Mouse (Mus musculus) kidney, embryonic 14.5 days (tissue): ENCODE data around the gene Zfhx3. TPM values are rescaled to one million over a fixed set of nuclear protein-coding genes. Genes with fewer than 3 reads are reported as not detected.
A peak's percentile ranks its signal among the peaks of the same experiment; 100 is the strongest.

ENCODE experiments used
- ATAC-seq: fragments of 200-750 bp; cut with Nextera tagmentation; 2 replicates; pipeline ENCODE4 v1.8.0; 2017; ENCODE audit warnings: moderate number of reproducible peaks, mild to moderate bottlenecking, moderate TSS enrichment, moderate library complexity; ENCODE audit not compliant: low FRiP score, low TSS enrichment
- H3K27ac ChIP-seq: fragments of 300-500 bp; sonication (generic); 2 replicates; pipeline ENCODE4 v1.5.1; 2014; ENCODE audit warnings: low read depth, mild to moderate bottlenecking, low read length, moderate library complexity, mixed read lengths
- H3K27me3 ChIP-seq: fragments of 300-500 bp; sonication (generic); 2 replicates; pipeline ENCODE4 v1.6.1; 2014; ENCODE audit warnings: mild to moderate bottlenecking, low read length; ENCODE audit not compliant: control insufficient read depth, insufficient read depth
- H3K36me3 ChIP-seq: fragments of 300-500 bp; sonication (generic); 2 replicates; pipeline ENCODE4 v1.6.1; 2014; ENCODE audit warnings: low read length, mixed read lengths; ENCODE audit not compliant: control insufficient read depth, insufficient read depth
- H3K4me1 ChIP-seq: fragments of 300-500 bp; sonication (generic); 2 replicates; pipeline ENCODE4 v1.6.1; 2014; ENCODE audit warnings: low read length, mixed read lengths; ENCODE audit not compliant: control insufficient read depth, insufficient read depth
- H3K4me2 ChIP-seq: fragments of 300-500 bp; sonication (generic); replicated peaks from 2 replicates; pipeline ENCODE4 v1.6.1; 2014; ENCODE audit warnings: low read depth, mild to moderate bottlenecking, low read length
- H3K4me3 ChIP-seq: fragments of 300-500 bp; sonication (generic); 2 replicates; pipeline ENCODE4 v1.5.1; 2014; ENCODE audit warnings: mild to moderate bottlenecking, low read length
- H3K9ac ChIP-seq: fragments of 300-500 bp; sonication (generic); 2 replicates; pipeline ENCODE4 v1.6.1; 2014; ENCODE audit warnings: low read depth, mild to moderate bottlenecking, low read length, moderate library complexity
- H3K9me3 ChIP-seq: fragments of 300-500 bp; sonication (generic); 2 replicates; pipeline ENCODE4 v1.6.1; 2016; ENCODE audit warnings: low read length; ENCODE audit not compliant: control insufficient read depth
- WGBS: fragments of 180-500 bp; shearing (Covaris S2); extraction: QIAGEN DNeasy Blood & Tissue Kit; methylation state at CpG from one replicate; pipeline ENCODE4 v1.1.7; 2014; 5-methylcytosine and 5-hydroxymethylcytosine counted together
- polyA plus RNA-seq: library from polyadenylated mRNA; unstranded; fragments of >200 nt; fragmentation: Nextera tagmentation; extraction: Ambion mirVana; gene quantifications from 2 replicates; pipeline ENCODE4 v1.2.1, GENCODE M21; 2014

Zfhx3 gene
- polyA plus RNA-seq, 1 experiment from 2014 or later: 11.7 TPM

DNA sequence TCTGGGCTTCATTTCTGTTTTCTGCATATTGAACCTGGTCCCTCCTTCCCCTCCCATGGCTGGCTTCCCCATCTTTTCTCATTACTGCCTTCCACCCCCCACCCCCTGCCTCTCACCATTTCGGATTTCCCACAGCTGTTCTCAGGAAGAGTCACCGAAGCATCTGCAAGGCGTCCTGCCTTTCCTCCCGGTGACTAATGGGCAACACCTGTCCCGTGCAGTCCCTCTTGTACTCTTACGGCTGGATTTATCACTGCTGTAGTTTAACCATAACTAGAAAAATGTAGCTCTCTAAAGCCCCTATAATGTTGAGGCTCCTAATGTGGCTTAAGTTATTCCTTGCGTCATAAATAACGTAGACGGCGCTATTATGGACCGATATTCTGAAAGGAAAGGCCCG lies 119.5 kb downstream of the Zfhx3 start:
- H3K27ac ChIP-seq: no peak overlapping the region
- WGBS: 47% methylated on average over 12 of the region's 12 CpGs

GRCm38 (mm10) chr8:108067111-108067510 lies 124.7 kb downstream of the Zfhx3 start:
- ATAC-seq: no peak
- H3K4me3 ChIP-seq: no peak overlapping the region
- H3K27ac ChIP-seq: no peak overlapping the region
- H3K9ac ChIP-seq: no peak overlapping the region
- H3K36me3 ChIP-seq: no peaks in the 10 kb centered on the region
- WGBS: 89% methylated on average over 6 of the region's 6 CpGs
- H3K4me2 ChIP-seq: no peak overlapping the region
- H3K9me3 ChIP-seq: no peaks in the 10 kb centered on the region
- peaks cover 9% of the 10 kb centered on the region for H3K4me1 ChIP-seq
- peaks cover 3% of the 10 kb centered on the region; the same call in 1 of the 2 replicates for H3K27me3 ChIP-seq

More for the DNA sequence above, 119.5 kb downstream of the Zfhx3 start:
- no peak for ATAC-seq
- Histone ChIP-seq H3K4me2 (no peak overlapping the region), H3K9ac (no peak overlapping the region), H3K4me1 (no peaks in the 10 kb centered on the region), H3K36me3 (no peaks in the 10 kb centered on the region), H3K27me3 (no peaks in the 10 kb centered on the region), H3K9me3 (no peaks in the 10 kb centered on the region), H3K4me3 (no peak overlapping the region)

DNA sequence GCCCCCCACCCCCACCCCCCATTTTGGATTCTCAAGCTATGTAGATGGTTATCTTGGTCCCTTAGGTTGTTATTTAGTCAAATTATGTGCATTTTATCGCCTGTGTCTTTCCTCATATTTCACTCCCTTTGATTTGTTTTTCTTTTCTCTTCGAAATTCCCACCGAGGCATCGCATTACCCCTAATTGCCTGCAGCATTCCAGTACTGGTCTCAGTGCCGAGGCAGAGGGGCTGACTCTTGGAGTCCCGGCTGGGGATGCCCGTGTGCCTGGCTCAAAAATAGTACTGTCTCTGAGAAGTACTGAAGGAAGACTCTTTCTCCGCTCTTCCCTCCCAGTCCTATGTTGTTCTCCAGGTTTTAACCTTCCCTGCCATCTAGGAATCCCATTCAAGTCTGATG lies 125.8 kb downstream of the Zfhx3 start:
- Histone ChIP-seq H3K9me3 (no peaks in the 10 kb centered on the region), H3K4me1 (peaks cover 9% of the 10 kb centered on the region), H3K36me3 (no peaks in the 10 kb centered on the region), H3K27me3 (peaks cover 3% of the 10 kb centered on the region; the same call in 1 of the 2 replicates), H3K4me3 (no peak overlapping the region), H3K27ac (no peak overlapping the region), H3K4me2 (no peak overlapping the region; the same call in 1 of the 2 replicates), H3K9ac (no peak overlapping the region)
- 0 out of 2 replicates have a peak, but pooled peaks have one; percentile 46 for ATAC-seq
- 7% methylated on average over 8 of the region's 8 CpGs for WGBS

DNA sequence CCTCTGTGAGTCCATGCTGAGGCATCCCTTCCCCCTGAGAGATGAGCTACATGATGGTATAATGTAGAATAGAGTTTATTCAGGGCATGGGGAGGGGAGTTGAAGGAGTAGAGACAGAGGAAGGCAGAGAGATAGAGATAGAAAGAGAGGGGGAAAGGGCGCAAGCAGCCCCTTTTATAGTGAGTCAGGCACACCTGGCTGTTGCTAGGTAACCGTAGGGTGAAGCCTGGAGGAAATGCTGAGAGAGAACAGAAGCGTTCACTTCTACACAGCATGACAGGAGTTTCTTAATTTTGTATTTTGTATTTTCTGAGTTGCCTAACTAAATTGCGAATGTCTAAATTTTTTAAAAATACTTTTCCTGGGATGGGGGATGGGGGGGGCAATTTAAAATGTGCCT lies 128.0 kb downstream of the Zfhx3 start:
- Histone ChIP-seq H3K27ac (no peak overlapping the region), H3K9me3 (no peaks in the 10 kb centered on the region), H3K36me3 (no peaks in the 10 kb centered on the region), H3K9ac (no peak overlapping the region), H3K27me3 (peaks cover 3% of the 10 kb centered on the region; the same call in 1 of the 2 replicates), H3K4me1 (peaks cover 9% of the 10 kb centered on the region), H3K4me3 (no peak overlapping the region), H3K4me2 (no peak overlapping the region)
- no peak for ATAC-seq
- WGBS: 81% methylated on average over 4 of the region's 4 CpGs

- H3K36me3 ChIP-seq: no peaks in the 10 kb centered on the region
- H3K27ac ChIP-seq: no peak overlapping the region
- H3K9ac ChIP-seq: no peak overlapping the region
- H3K4me3 ChIP-seq: no peak overlapping the region
- H3K9me3 ChIP-seq: no peaks in the 10 kb centered on the region
- WGBS: 52% methylated on average over 2 of the region's 2 CpGs
- H3K4me1 ChIP-seq: peaks cover 9% of the 10 kb centered on the region
- no peak for ATAC-seq
- no peak overlapping the region for H3K4me2 ChIP-seq
- peaks cover 1% of the 10 kb centered on the region; the same call in 1 of the 2 replicates for H3K27me3 ChIP-seq
These were observed 129.8 kb downstream of the Zfhx3 start for GRCm38 (mm10) chr8:108072126-108072746.

DNA sequence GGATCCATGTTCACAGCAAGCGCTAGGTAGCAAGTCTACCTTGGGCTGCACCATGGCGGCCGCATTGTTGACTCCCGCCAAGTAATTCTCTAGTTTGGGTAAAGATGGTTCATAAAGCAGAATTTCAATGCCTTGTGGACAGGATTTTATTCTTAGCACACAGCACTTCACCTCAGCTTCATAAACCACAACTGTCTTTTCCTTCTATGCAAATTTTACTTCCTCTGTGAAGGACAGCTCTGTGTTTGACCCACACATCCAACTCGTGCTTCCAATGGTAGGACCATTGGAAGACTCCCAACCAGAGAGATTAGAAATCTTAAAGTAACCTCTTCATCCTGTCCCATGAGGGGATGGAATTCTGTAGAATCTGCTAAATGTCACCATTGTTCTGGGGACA lies 130.4 kb downstream of the Zfhx3 start:
- H3K36me3 ChIP-seq: no peaks in the 10 kb centered on the region
- ATAC-seq: no peak
- 94% methylated on average over 5 of the region's 5 CpGs for WGBS
- no peak overlapping the region for H3K9ac ChIP-seq
- no peak overlapping the region for H3K4me2 ChIP-seq
- no peaks in the 10 kb centered on the region for H3K27me3 ChIP-seq
- H3K27ac ChIP-seq: no peak overlapping the region
- H3K9me3 ChIP-seq: no peaks in the 10 kb centered on the region
- H3K4me3 ChIP-seq: no peak overlapping the region
- H3K4me1 ChIP-seq: peaks cover 9% of the 10 kb centered on the region

GRCm38 (mm10) chr8:108075176-108075575 lies 132.7 kb downstream of the Zfhx3 start:
- no peak overlapping the region for H3K4me3 ChIP-seq
- WGBS: 68% methylated on average over 5 of the region's 5 CpGs
- no peaks in the 10 kb centered on the region for H3K36me3 ChIP-seq
- no peak for ATAC-seq
- no peak overlapping the region for H3K27ac ChIP-seq
- H3K9me3 ChIP-seq: no peaks in the 10 kb centered on the region
- no peak overlapping the region for H3K4me2 ChIP-seq
- H3K27me3 ChIP-seq: no peaks in the 10 kb centered on the region
- H3K9ac ChIP-seq: no peak overlapping the region
- H3K4me1 ChIP-seq: 0 out of 2 replicates have a peak, but pooled peaks cover 2% of the 10 kb centered on the region

GRCm38 (mm10) chr8:108078726-108079125 lies 136.3 kb downstream of the Zfhx3 start:
- no peak overlapping the region for H3K4me2 ChIP-seq
- no peaks in the 10 kb centered on the region for H3K9me3 ChIP-seq
- WGBS: 87% methylated on average over 4 of the region's 4 CpGs
- H3K27me3 ChIP-seq: no peaks in the 10 kb centered on the region
- ATAC-seq: no peak
- H3K9ac ChIP-seq: no peak overlapping the region
- H3K4me3 ChIP-seq: no peak overlapping the region
- H3K36me3 ChIP-seq: no peaks in the 10 kb centered on the region
- H3K4me1 ChIP-seq: no peaks in the 10 kb centered on the region
- no peak overlapping the region for H3K27ac ChIP-seq

DNA sequence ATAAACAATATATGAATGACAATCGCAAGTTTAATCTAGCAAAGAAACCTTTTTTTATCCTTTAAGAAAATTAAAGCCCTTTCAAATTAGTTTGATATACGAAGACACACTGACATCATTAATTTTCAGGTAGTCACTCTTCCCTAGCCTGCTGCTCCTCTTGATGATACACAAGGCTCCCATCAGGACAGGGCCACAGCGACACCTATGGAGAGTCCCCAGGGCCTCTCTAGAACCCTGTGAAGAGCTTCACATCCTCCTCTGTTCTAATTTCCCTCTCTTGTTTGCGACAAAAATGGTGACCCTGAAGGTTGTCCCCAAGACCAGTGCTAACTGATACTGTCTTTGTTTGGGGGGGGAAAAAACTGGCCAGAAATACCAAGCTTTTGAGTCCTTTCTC lies 144.5 kb downstream of the Zfhx3 start:
- no peaks in the 10 kb centered on the region for H3K27me3 ChIP-seq
- no peak overlapping the region for H3K27ac ChIP-seq
- no peaks in the 10 kb centered on the region for H3K36me3 ChIP-seq
- no peak overlapping the region for H3K9ac ChIP-seq
- ATAC-seq: no peak
- no peak overlapping the region for H3K4me2 ChIP-seq
- 72% methylated on average over 4 of the region's 4 CpGs for WGBS
- H3K4me1 ChIP-seq: no peaks in the 10 kb centered on the region
- H3K9me3 ChIP-seq: no peaks in the 10 kb centered on the region
- no peak overlapping the region for H3K4me3 ChIP-seq
